Mouse (Mus musculus) small intestine, adult 2 months (tissue): ENCODE measurements around the gene Ubxn11.

Source experiments
- CTCF ChIP-seq: fragments of 200-500 bp; IDR thresholded peaks from 2 replicates; pipeline ENCODE4 v1.5.1; 2012; ENCODE audit warnings: low read depth, mild to moderate bottlenecking, control low read depth, inconsistent platforms, low read length, moderate library complexity, mixed read lengths; ENCODE audit not compliant: insufficient replicate concordance, insufficient read length; ENCODE audit errors: extremely low read depth
- POLR2A ChIP-seq: fragments of 200-500 bp; IDR thresholded peaks from 2 replicates; pipeline ENCODE4 v1.6.1; 2012; ENCODE audit warnings: low read depth, mild to moderate bottlenecking, control low read depth, inconsistent platforms, low read length, moderate library complexity

- TF ChIP-seq CTCF (no peak), POLR2A (no peak)
Observed at GRCm38 (mm10) chr4:134153656-134154055, 51.3 kb downstream of the Ubxn11 start.
